Mouse (Mus musculus): ENCODE results near the gene Olfr1423. TPM values are rescaled to one million over a fixed set of nuclear protein-coding genes. Genes with fewer than 3 reads are reported as not detected.
"Not testable (repeated sequence)": the region's sequence is repeated elsewhere in the genome, so short reads cannot be mapped to it uniquely, and the experiment has no call there.

Olfr1423 gene
- polyA plus RNA-seq (2015; fragmentation: Nextera tagmentation; extraction: Ambion mirVana), result not detected in 2 replicates

- Histone ChIP-seq H3K27ac (replicated peaks) (no peak within 1 kb of the TSS), H3K4me2 (replicated peaks; ENCODE audit: low read depth) (no peak within 1 kb of the TSS), H3K4me1 (replicated peaks; ENCODE audit: control insufficient read depth, insufficient read depth) (no peaks in the 10 kb centered on the region), H3K36me3 (ENCODE audit: control insufficient read depth, insufficient read depth, low read length) (no peaks in the 10 kb centered on the region), H3K9ac (ENCODE audit: low read length) (no peak within 1 kb of the TSS), H3K27me3 (ENCODE audit: control insufficient read depth, insufficient read depth, low read length) (no peaks in the 10 kb centered on the region), H3K9me3 (ENCODE audit: control insufficient read depth, low read length) (no peaks in the 10 kb centered on the region), H3K4me3 (ENCODE audit: low read depth, low read length) (no peak within 1 kb of the TSS)
- 50% methylated on average over 2 of the region's 2 CpGs for WGBS
- TF ChIP-seq EP300 (optimal IDR thresholded peaks at IDR 0.05) (no peak), CTCF (IDR thresholded peaks at IDR 0.05; ENCODE audit: low read depth) (no peak)
- ATAC-seq (ENCODE audit: low FRiP score, low TSS enrichment) (no peak), DNase-seq (ENCODE audit: low spot score) (no peak)
Observed at GRCm38 (mm10) chr19:12041217-12041616, at the start of gene Olfr1423. Gene Olfr1423, minus strand, starts transcription at chr19:12041317.

GRCm38 (mm10) chr19:12077631-12078030, 36.5 kb upstream of the Olfr1423 start, which contains the start of gene Olfr1425:
Gene Olfr1425, minus strand, starts transcription at chr19:12077731.
- H3K4me1 ChIP-seq (replicated peaks; ENCODE audit: control insufficient read depth, insufficient read depth); H3K4me2 ChIP-seq (replicated peaks; ENCODE audit: low read depth); H3K9me3 ChIP-seq (ENCODE audit: control insufficient read depth, low read length); DNase-seq (ENCODE audit: low spot score); ATAC-seq (ENCODE audit: low FRiP score, low TSS enrichment); H3K27ac ChIP-seq (replicated peaks); H3K36me3 ChIP-seq (ENCODE audit: control insufficient read depth, insufficient read depth, low read length); H3K27me3 ChIP-seq (ENCODE audit: control insufficient read depth, insufficient read depth, low read length); H3K9ac ChIP-seq (ENCODE audit: low read length); H3K4me3 ChIP-seq (ENCODE audit: low read depth, low read length): not testable (repeated sequence)
- 75% methylated on average over 4 of the region's 4 CpGs for WGBS

DNA sequence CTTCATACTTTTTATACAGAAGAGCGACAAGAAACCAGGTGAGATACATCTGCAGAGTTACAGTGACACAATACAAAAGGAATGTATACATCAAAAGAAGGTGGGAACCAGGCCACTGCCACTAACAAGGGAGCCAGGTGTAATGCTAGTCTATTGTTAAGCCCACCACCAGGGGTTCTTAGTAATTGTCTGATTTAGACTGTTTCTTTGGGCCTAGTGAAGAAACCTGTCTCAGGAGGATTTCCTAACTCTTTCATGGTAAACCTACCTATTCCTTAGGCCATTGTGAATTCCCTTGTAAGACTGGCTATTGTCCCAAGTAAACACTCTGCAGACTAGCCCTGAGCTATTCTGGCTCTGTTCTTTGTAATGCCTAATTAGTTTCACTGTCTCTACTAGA, 28.4 kb upstream of the Olfr1423 start:
- H3K4me1 ChIP-seq (replicated peaks; ENCODE audit: control insufficient read depth, insufficient read depth), result not testable (repeated sequence)

GRCm38 (mm10) chr19:12067806-12068205, 26.7 kb upstream of the Olfr1423 start:
- H3K4me1 ChIP-seq (replicated peaks; ENCODE audit: control insufficient read depth, insufficient read depth); H3K4me3 ChIP-seq (ENCODE audit: low read depth, low read length); ATAC-seq (ENCODE audit: low FRiP score, low TSS enrichment); DNase-seq (ENCODE audit: low spot score); H3K27me3 ChIP-seq (ENCODE audit: control insufficient read depth, insufficient read depth, low read length); H3K4me2 ChIP-seq (replicated peaks; ENCODE audit: low read depth); H3K9me3 ChIP-seq (ENCODE audit: control insufficient read depth, low read length); H3K36me3 ChIP-seq (ENCODE audit: control insufficient read depth, insufficient read depth, low read length); H3K27ac ChIP-seq (replicated peaks); H3K9ac ChIP-seq (ENCODE audit: low read length): not testable (repeated sequence)
- WGBS, result 67% methylated on average over 1 of the region's 1 CpGs

More for the DNA sequence above, 28.4 kb upstream of the Olfr1423 start:
- WGBS, result 65% methylated on average over 1 of the region's 1 CpGs
- H3K36me3 ChIP-seq (ENCODE audit: control insufficient read depth, insufficient read depth, low read length); H3K4me3 ChIP-seq (ENCODE audit: low read depth, low read length); H3K9me3 ChIP-seq (ENCODE audit: control insufficient read depth, low read length); H3K27ac ChIP-seq (replicated peaks); ATAC-seq (ENCODE audit: low FRiP score, low TSS enrichment); DNase-seq (ENCODE audit: low spot score); H3K4me2 ChIP-seq (replicated peaks; ENCODE audit: low read depth); H3K27me3 ChIP-seq (ENCODE audit: control insufficient read depth, insufficient read depth, low read length); H3K9ac ChIP-seq (ENCODE audit: low read length): not testable (repeated sequence)

DNA sequence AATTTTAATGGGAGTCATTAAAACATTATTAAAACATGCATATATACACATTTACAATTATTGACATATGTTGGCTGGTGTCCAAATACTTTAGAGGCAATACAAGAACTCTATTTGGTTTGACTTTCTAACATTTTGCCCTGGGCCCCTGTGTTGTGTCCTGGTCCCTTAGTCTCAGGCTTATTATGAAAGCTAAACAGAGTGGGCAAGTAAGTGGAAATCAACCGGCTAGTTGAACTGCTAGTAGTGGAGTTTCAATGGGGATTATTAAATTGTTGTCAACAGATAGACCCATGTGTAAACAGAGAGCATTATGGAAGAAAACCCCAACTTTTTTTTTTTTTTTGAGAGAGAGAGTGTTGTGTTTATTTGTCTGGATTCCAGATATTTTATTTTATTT, 21.5 kb upstream of the Olfr1423 start, which contains the start of gene Olfr1424:
Gene Olfr1424, minus strand, starts transcription at position 101 of the 400 bp plus-strand sequence.
- ATAC-seq (ENCODE audit: low FRiP score, low TSS enrichment); H3K27me3 ChIP-seq (ENCODE audit: control insufficient read depth, insufficient read depth, low read length); H3K9ac ChIP-seq (ENCODE audit: low read length); H3K4me2 ChIP-seq (replicated peaks; ENCODE audit: low read depth); DNase-seq (ENCODE audit: low spot score); H3K9me3 ChIP-seq (ENCODE audit: control insufficient read depth, low read length); H3K4me3 ChIP-seq (ENCODE audit: low read depth, low read length); H3K36me3 ChIP-seq (ENCODE audit: control insufficient read depth, insufficient read depth, low read length); H3K4me1 ChIP-seq (replicated peaks; ENCODE audit: control insufficient read depth, insufficient read depth); H3K27ac ChIP-seq (replicated peaks): not testable (repeated sequence)
- 82% methylated on average over 1 of the region's 1 CpGs for WGBS

DNA sequence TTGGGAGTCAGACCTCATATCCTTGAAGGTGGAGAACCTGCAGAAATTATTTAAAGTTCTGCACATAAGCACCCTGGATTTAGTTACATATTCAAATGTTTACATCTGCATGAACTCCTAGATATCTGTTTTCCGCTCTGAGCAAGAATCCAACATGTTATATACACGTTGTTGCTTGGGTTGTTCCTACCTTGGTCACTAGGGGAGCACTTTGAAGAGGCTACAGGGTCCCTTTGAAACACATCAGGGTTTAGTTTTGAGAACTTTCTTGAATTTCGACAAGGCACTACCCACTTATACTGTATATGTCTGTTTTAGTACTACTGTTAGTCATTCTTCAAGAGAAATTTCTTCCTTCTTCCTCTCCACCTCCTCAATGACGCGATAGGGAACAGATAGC, 2.0 kb upstream of the Olfr1423 start:
- TF ChIP-seq EP300 (optimal IDR thresholded peaks at IDR 0.05) (no peak), CTCF (IDR thresholded peaks at IDR 0.05; ENCODE audit: low read depth) (no peak)
- ATAC-seq (ENCODE audit: low FRiP score, low TSS enrichment) (no peak), DNase-seq (ENCODE audit: low spot score) (no peak)
- Histone ChIP-seq H3K4me3 (ENCODE audit: low read depth, low read length) (no peak overlapping the region), H3K27me3 (ENCODE audit: control insufficient read depth, insufficient read depth, low read length) (no peaks in the 10 kb centered on the region), H3K4me1 (replicated peaks; ENCODE audit: control insufficient read depth, insufficient read depth) (no peaks in the 10 kb centered on the region), H3K27ac (replicated peaks) (no peak overlapping the region), H3K9me3 (ENCODE audit: control insufficient read depth, low read length) (no peaks in the 10 kb centered on the region), H3K36me3 (ENCODE audit: control insufficient read depth, insufficient read depth, low read length) (no peaks in the 10 kb centered on the region), H3K9ac (ENCODE audit: low read length) (no peak overlapping the region), H3K4me2 (replicated peaks; ENCODE audit: low read depth) (no peak overlapping the region)
- 89% methylated on average over 5 of the region's 5 CpGs for WGBS
